Mouse (Mus musculus) hematopoietic stem cell, adult 5-6 weeks (primary cell): ENCODE data around the gene Lhfp. TPM values are rescaled to one million over a fixed set of nuclear protein-coding genes. Genes with fewer than 3 reads are reported as not detected.

Source experiments
- ATAC-seq, 2 experiments: fragments of 125-278 bp in 1 of 2; replicated peaks in 1 of 2; 2 replicates each; pipeline ENCODE4 v1.8.0; 2016 to 2017; ENCODE audit warnings: inconsistent platforms in 2 of 2, mild to moderate bottlenecking in 2 of 2, moderate number of reproducible peaks in 2 of 2, low read depth in 1 of 2, moderate TSS enrichment in 1 of 2; ENCODE audit not compliant: low FRiP score in 2 of 2, poor library complexity in 2 of 2, severe bottlenecking in 2 of 2, insufficient read depth in 1 of 2, low TSS enrichment in 1 of 2
- total RNA-seq: library from RNA; stranded (forward); fragments of 172-1452, 232-1000 nt; gene quantifications from 2 replicates; pipeline ENCODE4 v1.2.3, GENCODE M21; 2017

Lhfp gene
- total RNA-seq, 1 experiment from 2014 or later: not detected

- no peak for ATAC-seq
Observed at GRCm38 (mm10) chr3:53036941-53037340, 4.4 kb upstream of the Lhfp start.

- no peak for ATAC-seq
Observed at GRCm38 (mm10) chr3:53038913-53039312, 2.4 kb upstream of the Lhfp start.

- ATAC-seq: no peak
Observed at GRCm38 (mm10) chr3:53039746-53040145, 1.6 kb upstream of the Lhfp start.

- 0 out of 4 replicates have a peak, but pooled peaks of 1 of the 2 experiments have one; percentile 24 for ATAC-seq
Observed at GRCm38 (mm10) chr3:53040593-53041410, 526 bp upstream of the Lhfp start.

- ATAC-seq: no peak
Observed at GRCm38 (mm10) chr3:53042240-53042567, 876 bp downstream of the Lhfp start.

GRCm38 (mm10) chr3:53043206-53043780 lies 2.0 kb downstream of the Lhfp start:
- no peak for ATAC-seq

GRCm38 (mm10) chr3:53044238-53044637 lies 2.9 kb downstream of the Lhfp start:
- no peak for ATAC-seq

GRCm38 (mm10) chr3:53044682-53045299 lies 3.5 kb downstream of the Lhfp start:
- ATAC-seq: no peak

- no peak for ATAC-seq
Observed at GRCm38 (mm10) chr3:53045697-53046096, 4.4 kb downstream of the Lhfp start.

- no peak for ATAC-seq
Observed at GRCm38 (mm10) chr3:53046371-53046770, 5.0 kb downstream of the Lhfp start.

GRCm38 (mm10) chr3:53052385-53052784 lies 11.1 kb downstream of the Lhfp start:
- ATAC-seq: no peak

- ATAC-seq: no peak
Observed at GRCm38 (mm10) chr3:53056430-53056829, 15.1 kb downstream of the Lhfp start.

- ATAC-seq: no peak
Observed at GRCm38 (mm10) chr3:53059959-53060358, 18.6 kb downstream of the Lhfp start.

- no peak for ATAC-seq
Observed at GRCm38 (mm10) chr3:53063423-53064147, 22.3 kb downstream of the Lhfp start.

GRCm38 (mm10) chr3:53065267-53066094 lies 24.2 kb downstream of the Lhfp start:
- no peak for ATAC-seq

GRCm38 (mm10) chr3:53066095-53066372 lies 24.7 kb downstream of the Lhfp start:
- no peak for ATAC-seq

- ATAC-seq: no peak
Observed at GRCm38 (mm10) chr3:53068399-53068798, 27.1 kb downstream of the Lhfp start.
